Mouse (Mus musculus): ENCODE results near the gene Cd2bp2.

The Cd2bp2 gene

GRCm38 (mm10) chr7:127217901-127218642 is 22.2 kb upstream of the Cd2bp2 start:
- DNase-seq = no peak

GRCm38 (mm10) chr7:127217475-127217874 is 21.6 kb upstream of the Cd2bp2 start:
- DNase-seq = no peak

GRCm38 (mm10) chr7:127216307-127216706 is 20.5 kb upstream of the Cd2bp2 start:
- DNase-seq = no peak

- DNase-seq = no peak
These were observed 19.4 kb upstream of the Cd2bp2 start for GRCm38 (mm10) chr7:127214981-127215871.

DNA sequence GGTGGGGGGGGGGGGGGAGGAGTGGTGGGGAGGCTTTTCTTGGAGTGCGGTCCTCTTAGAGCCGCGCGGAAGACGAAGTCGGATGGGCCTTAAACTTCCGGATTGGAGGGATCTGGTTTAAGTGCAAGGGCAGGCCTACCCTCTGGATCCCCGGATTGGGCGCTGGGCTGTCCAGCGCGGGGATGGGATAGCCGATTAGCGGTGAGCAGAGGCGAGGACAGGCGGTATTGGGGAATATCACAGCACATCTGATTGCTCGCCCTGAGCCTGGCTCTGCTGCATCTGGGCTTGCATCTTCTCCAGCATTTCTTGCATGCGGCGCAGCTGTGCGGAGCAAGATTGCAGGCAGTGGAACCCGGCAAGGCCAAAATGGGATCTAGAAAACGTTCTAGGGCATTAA is 18.7 kb upstream of the Cd2bp2 start:
- DNase-seq = no peak

DNA sequence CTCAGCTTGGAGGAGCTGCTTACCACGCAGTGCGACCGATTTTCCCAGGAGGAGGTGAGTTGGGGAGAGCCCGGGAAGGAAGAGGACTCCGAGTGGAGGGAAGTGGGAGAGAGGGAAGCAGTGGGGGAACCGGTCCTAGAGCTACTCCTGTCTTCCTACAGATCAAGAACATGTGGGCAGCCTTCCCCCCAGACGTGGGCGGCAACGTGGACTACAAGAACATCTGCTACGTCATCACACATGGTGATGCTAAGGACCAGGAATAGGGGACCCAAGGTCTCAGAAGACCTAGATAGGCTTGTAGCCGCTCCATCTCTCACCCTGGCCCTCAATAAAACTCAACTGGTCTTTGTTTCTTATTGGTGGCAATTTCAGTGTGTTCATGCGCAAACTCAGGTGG is 18.1 kb upstream of the Cd2bp2 start:
- DNase-seq = no peak

GRCm38 (mm10) chr7:127213485-127213884 is 17.6 kb upstream of the Cd2bp2 start:
- DNase-seq = no peak

DNA sequence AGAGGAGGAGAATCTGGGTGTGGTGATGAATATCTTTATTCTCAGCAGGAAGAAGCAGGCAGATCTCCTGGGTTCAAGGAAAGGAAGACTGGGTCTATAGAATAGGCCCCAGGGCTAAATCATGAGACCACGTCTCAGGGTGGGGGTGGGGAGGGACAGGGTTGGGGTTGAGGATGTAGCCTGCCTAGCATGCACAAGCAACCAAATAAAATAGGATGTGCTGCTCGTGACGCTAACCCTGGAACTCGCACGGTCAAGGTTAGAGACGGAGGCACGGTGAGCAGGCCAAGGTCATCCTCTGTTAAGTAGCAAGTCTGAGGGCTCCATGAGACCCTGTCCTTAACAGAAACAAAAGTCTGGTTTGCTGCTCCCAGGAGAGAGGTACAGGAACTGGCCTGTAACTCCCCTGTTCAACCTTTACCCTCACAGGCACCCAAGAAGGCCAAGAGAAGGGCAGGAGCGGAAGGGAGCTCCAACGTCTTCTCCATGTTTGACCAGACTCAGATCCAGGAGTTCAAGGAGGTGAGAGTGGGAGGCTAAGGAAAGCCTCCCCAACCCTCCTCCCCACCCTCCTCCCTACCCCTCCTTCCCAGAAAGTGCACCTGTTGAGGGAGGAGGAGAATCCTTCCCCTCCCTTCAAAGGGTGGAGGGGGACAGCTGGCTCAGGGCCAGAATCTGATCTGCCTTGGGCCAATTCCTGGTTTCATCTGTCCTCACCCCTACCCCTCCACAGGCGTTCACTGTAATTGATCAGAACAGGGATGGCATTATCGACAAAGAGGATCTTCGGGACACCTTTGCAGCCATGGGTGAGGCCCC is 16.8 kb upstream of the Cd2bp2 start:
- DNase-seq = no peak

GRCm38 (mm10) chr7:127211014-127211745 is 15.3 kb upstream of the Cd2bp2 start:
- DNase-seq = no peak

- no peak for DNase-seq
These were observed 14.4 kb upstream of the Cd2bp2 start for GRCm38 (mm10) chr7:127210266-127210665.

DNA sequence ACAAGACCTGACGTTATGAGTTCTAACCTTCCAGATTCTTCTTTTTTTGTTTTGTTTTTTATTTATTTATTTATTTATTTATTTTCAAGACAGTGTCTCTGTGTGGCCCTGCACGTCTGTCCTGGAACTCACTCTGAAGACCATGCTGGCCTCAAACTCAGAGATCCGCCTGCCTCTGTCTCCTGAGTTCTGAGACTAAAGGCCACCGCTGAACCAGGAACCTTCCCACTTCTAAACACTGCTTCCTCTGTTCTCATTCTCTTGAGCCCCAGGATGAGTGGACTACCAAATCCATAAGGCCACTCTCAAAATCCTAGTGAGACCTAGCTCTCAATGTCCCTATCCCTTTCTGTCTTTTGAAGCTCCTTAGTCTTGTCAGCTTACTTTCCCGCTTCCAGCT is 14.0 kb upstream of the Cd2bp2 start:
- DNase-seq = no peak

- DNase-seq = peak; percentile 95
These were observed 12.9 kb upstream of the Cd2bp2 start, which contains the start of gene Mylpf for GRCm38 (mm10) chr7:127208553-127209438. TSS of gene Mylpf (plus strand) at chr7:127208890.

DNA sequence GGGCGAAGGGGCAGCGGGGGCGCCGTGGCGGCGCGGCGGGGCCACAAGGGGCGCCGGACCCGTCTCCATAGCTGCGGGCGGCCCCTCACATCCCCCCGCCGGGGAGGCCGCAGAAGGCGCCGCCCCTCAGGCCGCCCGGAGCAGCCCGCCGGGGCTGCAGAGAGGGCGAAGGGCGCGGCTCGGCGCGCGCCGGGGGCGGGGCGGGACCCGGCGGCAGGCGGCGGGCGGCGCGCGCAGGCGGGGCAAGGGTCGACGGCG is 12.4 kb upstream of the Cd2bp2 start, which contains the start of gene Tbc1d10b:
Gene Tbc1d10b (minus strand): TSS at position 174 of the 258 bp plus-strand sequence.
- no peak for DNase-seq

DNA sequence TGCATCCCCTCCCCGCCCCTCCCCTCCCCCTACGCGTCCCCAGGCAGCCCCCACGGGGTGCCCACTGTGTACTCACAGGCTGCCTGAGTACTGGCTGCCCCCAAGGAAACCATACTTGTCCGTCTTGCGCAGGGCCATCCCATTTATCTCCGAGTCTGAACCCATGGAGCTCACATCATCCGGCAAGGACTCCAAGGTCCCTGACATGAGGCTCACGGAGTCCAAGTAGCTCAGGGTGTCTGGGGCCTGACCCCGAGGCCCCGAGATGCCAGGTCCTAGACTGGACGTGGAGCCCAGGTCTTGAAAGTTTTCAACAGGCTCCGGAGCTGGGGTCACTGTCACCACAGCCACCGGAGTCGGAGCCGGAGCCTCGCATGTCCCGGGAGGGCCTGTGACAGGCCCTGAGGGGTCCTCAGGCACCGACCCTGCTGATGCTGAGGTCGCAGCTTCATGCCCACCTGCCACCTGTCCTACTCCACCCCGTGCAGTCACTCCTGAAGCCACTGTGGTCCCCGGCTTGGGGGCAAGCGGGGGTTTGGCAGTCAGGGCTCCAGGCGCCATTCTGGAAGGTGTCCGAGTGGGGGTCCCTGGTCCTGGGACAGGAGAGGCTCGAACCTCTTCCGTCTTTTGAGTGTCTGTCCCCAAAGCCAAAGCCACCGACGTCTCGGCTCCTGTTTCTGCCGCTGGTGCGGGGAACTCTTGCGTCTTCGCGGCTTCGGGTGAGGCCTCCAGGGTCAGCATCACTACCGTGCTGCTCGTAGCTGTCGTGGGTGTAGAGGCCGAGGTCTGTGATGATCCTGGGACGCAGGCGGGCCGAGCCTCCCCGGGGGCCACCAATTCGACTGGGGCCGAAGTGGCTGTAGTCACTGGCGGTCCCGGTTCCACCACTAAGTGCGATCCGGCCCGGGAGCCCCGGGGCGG is 11.8 kb upstream of the Cd2bp2 start:
- DNase-seq = no peak

DNA sequence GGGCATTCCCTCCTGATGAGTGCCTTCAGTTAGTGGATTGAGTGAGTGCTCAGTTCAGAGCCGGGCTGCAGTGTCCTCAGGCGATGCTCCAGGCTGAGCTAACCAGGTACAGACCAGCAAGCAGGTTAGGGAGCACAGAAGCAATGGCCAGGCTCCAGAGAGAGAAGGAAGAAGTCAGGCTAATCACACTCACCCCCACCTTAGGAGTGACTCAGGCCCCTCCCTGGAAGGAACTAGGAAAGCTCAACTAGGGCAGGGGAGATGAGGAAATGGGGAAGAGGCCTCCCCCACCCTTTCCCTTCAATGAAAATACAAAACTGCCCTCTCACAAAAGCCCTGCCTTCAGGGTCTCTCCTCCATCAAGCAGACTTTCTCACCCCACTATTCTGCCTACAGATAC is 10.8 kb upstream of the Cd2bp2 start:
- DNase-seq = no peak

GRCm38 (mm10) chr7:127196484-127196883 is 634 bp upstream of the Cd2bp2 start:
- no peak for DNase-seq

DNA sequence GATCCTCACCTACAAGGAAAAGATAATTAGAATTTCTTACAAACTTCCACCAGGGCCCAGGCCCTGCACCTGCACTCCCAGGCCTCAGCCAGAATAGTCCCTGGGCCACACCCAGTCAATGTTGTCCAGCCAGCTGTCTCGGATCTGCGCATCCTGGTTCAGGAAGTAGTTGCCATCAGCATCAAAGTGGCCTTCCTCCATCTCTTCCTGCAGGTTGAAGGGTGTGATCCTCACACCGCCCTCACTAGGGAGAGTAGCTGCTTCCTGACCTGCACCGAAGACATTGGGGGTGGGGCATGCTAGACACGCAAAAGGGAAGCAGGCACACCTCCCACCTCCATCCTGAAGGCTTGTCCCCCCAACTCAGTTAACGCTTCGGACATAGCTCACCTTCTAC is 1.2 kb downstream of the Cd2bp2 start:
- no peak for DNase-seq

DNA sequence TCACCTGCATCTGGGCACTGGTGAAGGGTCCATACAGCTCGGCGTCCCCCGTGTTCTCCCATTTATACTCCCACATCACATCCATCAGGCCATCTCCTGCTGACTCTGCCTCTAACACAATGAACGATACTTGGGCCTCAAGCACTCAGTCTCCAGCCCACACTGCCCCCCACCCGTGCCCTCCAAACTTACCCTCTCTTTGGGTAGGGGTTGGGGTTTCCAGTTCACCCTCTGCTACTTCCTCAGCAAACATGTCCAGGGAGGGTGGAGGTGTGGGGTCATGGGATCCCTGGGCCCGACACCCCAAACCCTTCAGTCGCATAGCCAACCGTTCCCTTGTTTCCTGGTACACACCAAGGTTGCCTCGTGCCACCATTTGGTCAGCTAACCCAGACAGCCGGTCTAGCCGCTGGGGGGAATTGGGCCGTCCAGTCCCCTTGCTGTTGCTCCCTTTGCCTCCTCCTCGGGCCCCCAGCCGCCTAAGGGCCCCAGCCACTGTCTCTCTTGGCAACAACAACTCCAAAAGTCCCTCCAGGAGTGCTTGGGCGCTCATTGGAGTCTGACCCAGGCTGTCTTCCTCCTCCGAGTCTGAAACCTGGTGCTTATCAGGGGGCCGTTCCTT is 1.7 kb downstream of the Cd2bp2 start:
- no peak for DNase-seq

- no peak for DNase-seq
These were observed 2.9 kb downstream of the Cd2bp2 start for GRCm38 (mm10) chr7:127192989-127193388.

GRCm38 (mm10) chr7:127190672-127191071 is 5.2 kb downstream of the Cd2bp2 start:
- no peak for DNase-seq

All from right cerebral cortex, postnatal 4 days (tissue).